Mouse (Mus musculus): ENCODE data around the gene Ppfibp1. TPM values are rescaled to one million over a fixed set of nuclear protein-coding genes. Genes with fewer than 3 reads are reported as not detected.

Gene Ppfibp1
- total and polyA plus RNA-seq, 3 experiments = 23.4 to 28.2 (median 28.2) TPM

DNA sequence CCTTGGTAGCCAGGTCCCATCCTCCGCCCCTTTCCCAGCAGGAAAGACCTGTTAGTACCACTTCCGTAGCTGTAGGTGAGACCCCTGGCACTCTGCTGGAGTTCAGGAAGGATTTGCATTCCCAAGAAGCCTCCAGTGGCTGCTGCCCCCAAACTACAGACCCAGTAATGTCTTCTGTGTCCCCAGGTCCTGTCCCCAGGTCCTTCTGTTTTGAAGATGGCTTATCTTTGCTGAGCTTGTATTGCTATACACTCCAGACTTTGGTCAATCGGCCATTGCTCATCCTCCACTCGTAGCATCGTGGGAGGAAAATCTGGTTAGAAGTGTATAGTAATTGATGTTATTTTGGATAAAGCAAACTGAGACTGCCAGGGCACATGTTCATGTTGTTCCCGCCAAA is 79.5 kb downstream of the Ppfibp1 start:
- no peak overlapping the region for H3K4me3 ChIP-seq (replicated peaks in 1 of 3; ENCODE audit: low read depth in 2 of 3, low read length in 2 of 3, poor library complexity in 1 of 3)
- in situ Hi-C loops (cut with MboI; ENCODE audit: low pct_ligation_motif_present, low pct_unique_long_range_greater_than_20kb, low sequenced_read_pairs) = loop anchor here (10.0 kb wide), 1 partner anchor 133 kb away; no protein-coding TSS in a partner anchor
- no peak overlapping the region for H3K9ac ChIP-seq (ENCODE audit: insufficient read depth, low read depth)
- peaks cover 0 to 6% of the 10 kb centered on the region in 2 experiments for H3K36me3 ChIP-seq (replicated peaks in 1 of 2; ENCODE audit: control insufficient read depth in 1 of 2, insufficient read depth in 1 of 2, low read length in 1 of 2)
- no peaks in the 10 kb centered on the region for H3K9me3 ChIP-seq (replicated peaks; ENCODE audit: low read length)
- dilution Hi-C loops (cut with MboI; ENCODE audit: extremely low pct_ligation_motif_present, extremely low pct_unique_long_range_greater_than_20kb, low sequenced_read_pairs) = no loop called here
- H3K79me2 ChIP-seq (replicated peaks; ENCODE audit: control insufficient read depth, extremely low read depth, insufficient read depth, poor library complexity, severe bottlenecking) = no peaks in the 10 kb centered on the region
- 0 out of 4 replicates have a peak, but pooled peaks cover 0 to 3% of the 10 kb centered on the region in 2 experiments for H3K4me1 ChIP-seq (ENCODE audit: control insufficient read depth in 1 of 2, insufficient read depth in 2 of 2)
- DNase-seq (ENCODE audit: extremely low read depth) = no peak
- no peaks in the 10 kb centered on the region for H3K27me3 ChIP-seq (replicated peaks)
- TF ChIP-seq TBP (conservative IDR thresholded peaks at IDR 0.05; ENCODE audit: low read depth, low read length) = no peak
- no peak for TF ChIP-seq IRF4 (IDR thresholded peaks at IDR 0.05; ENCODE audit: low read depth, low read length)
- no peak overlapping the region for H3K27ac ChIP-seq (ENCODE audit: insufficient read depth, low read depth)
- no peak overlapping the region for H3K4me2 ChIP-seq (ENCODE audit: insufficient read depth, low read depth, poor library complexity, severe bottlenecking)

- no peaks in the 10 kb centered on the region for H3K79me2 ChIP-seq (replicated peaks; ENCODE audit: control insufficient read depth, extremely low read depth, insufficient read depth, poor library complexity, severe bottlenecking)
- dilution Hi-C loops (cut with MboI; ENCODE audit: extremely low pct_ligation_motif_present, extremely low pct_unique_long_range_greater_than_20kb, low sequenced_read_pairs) (no loop called here), in situ Hi-C loops (cut with MboI; ENCODE audit: low pct_ligation_motif_present, low pct_unique_long_range_greater_than_20kb, low sequenced_read_pairs) (no loop called here)
- no peaks in the 10 kb centered on the region for H3K27me3 ChIP-seq (replicated peaks)
- no peaks in the 10 kb centered on the region for H3K9me3 ChIP-seq (replicated peaks; ENCODE audit: low read length)
- H3K4me2 ChIP-seq (ENCODE audit: insufficient read depth, low read depth, poor library complexity, severe bottlenecking) = no peak overlapping the region
- no peak overlapping the region for H3K9ac ChIP-seq (ENCODE audit: insufficient read depth, low read depth)
- peaks cover 0 to 4% of the 10 kb centered on the region in 2 experiments for H3K36me3 ChIP-seq (replicated peaks in 1 of 2; ENCODE audit: control insufficient read depth in 1 of 2, insufficient read depth in 1 of 2, low read length in 1 of 2)
- H3K4me3 ChIP-seq (replicated peaks in 1 of 3; ENCODE audit: low read depth in 2 of 3, low read length in 2 of 3, poor library complexity in 1 of 3) = no peak overlapping the region
- no peaks in the 10 kb centered on the region for H3K4me1 ChIP-seq (ENCODE audit: control insufficient read depth in 1 of 2, insufficient read depth in 2 of 2)
- H3K27ac ChIP-seq (ENCODE audit: insufficient read depth, low read depth) = no peak overlapping the region
- TF ChIP-seq HCFC1 (IDR thresholded peaks at IDR 0.05; ENCODE audit: low read depth, low read length) (no peak), BHLHE40 (IDR thresholded peaks at IDR 0.05; ENCODE audit: low read depth, low read length) (no peak), MAFK (IDR thresholded peaks at IDR 0.05; ENCODE audit: insufficient replicate concordance, low read length) (no peak), IRF4 (IDR thresholded peaks at IDR 0.05; ENCODE audit: low read depth, low read length) (no peak), E2F4 (IDR thresholded peaks at IDR 0.05; ENCODE audit: insufficient replicate concordance, low read depth, low read length) (no peak), CHD2 (IDR thresholded peaks at IDR 0.05; ENCODE audit: low read length) (no peak), MXI1 (IDR thresholded peaks at IDR 0.05; ENCODE audit: low read depth, low read length) (no peak), MAZ (IDR thresholded peaks at IDR 0.05; ENCODE audit: low read depth, low read length) (no peak), ELF1 (IDR thresholded peaks at IDR 0.05; ENCODE audit: low read depth, low read length) (no peak), TCF12 (IDR thresholded peaks at IDR 0.05; ENCODE audit: low read depth, low read length) (no peak), JUND (conservative IDR thresholded peaks at IDR 0.05; ENCODE audit: low read depth, low read length) (no peak), POLR2A (IDR thresholded peaks at IDR 0.05; ENCODE audit: low read depth, low read length) (no peak), ZC3H11A (IDR thresholded peaks at IDR 0.05; ENCODE audit: low read depth, low read length) (no peak), NRF1 (IDR thresholded peaks at IDR 0.05; ENCODE audit: low read depth, low read length) (no peak), CTCF (conservative IDR thresholded peaks at IDR 0.05 in 1 of 2, IDR thresholded peaks at IDR 0.05 in 1 of 2; ENCODE audit: low read depth in 2 of 2, low read length in 2 of 2) (no peak)
- no peak for DNase-seq (ENCODE audit: extremely low read depth)
Measured at GRCm38 (mm10) chr6:146970811-146971210, 82.5 kb downstream of the Ppfibp1 start.
